Mouse (Mus musculus) heart, postnatal 0 days (tissue): Measurements from ENCODE around the gene Taf6l. TPM values are rescaled to one million over a fixed set of nuclear protein-coding genes. Genes with fewer than 3 reads are reported as not detected.

Source experiments
- ATAC-seq: fragments of 200-750 bp; cut with Nextera tagmentation; 2 replicates; pipeline ENCODE4 v1.8.0; 2017; ENCODE audit warnings: low read depth, moderate number of reproducible peaks, moderate library complexity; ENCODE audit not compliant: insufficient read depth
- DNase-seq: peaks from one replicate; pipeline ENCODE4 v3.0.0-alpha.2; 2016; ENCODE audit warnings: low spot score
- H3K27ac ChIP-seq: fragments of 300-500 bp; sonication (generic); 2 replicates; pipeline ENCODE4 v1.5.1; 2014; ENCODE audit warnings: low read depth, mild to moderate bottlenecking
- H3K27me3 ChIP-seq: fragments of 300-500 bp; sonication (generic); 2 replicates; pipeline ENCODE4 v1.6.1; 2014; ENCODE audit warnings: low read length, mixed read lengths; ENCODE audit not compliant: control insufficient read depth, insufficient read depth
- H3K36me3 ChIP-seq: fragments of 300-500 bp; sonication (generic); replicated peaks from 2 replicates; pipeline ENCODE4 v1.6.1; 2014; ENCODE audit warnings: low read length, mixed read lengths; ENCODE audit not compliant: control insufficient read depth, insufficient read depth
- H3K4me1 ChIP-seq: fragments of 300-500 bp; sonication (generic); 2 replicates; pipeline ENCODE4 v1.6.1; 2014; ENCODE audit warnings: antibody characterized with exemption; ENCODE audit not compliant: control insufficient read depth, insufficient read depth
- H3K4me2 ChIP-seq: fragments of 300-500 bp; sonication (generic); 2 replicates; pipeline ENCODE4 v1.6.1; 2014; ENCODE audit warnings: low read depth, mild to moderate bottlenecking, low read length, moderate library complexity
- H3K4me3 ChIP-seq: fragments of 300-500 bp; sonication (generic); 2 replicates; pipeline ENCODE4 v1.5.1; 2014; ENCODE audit warnings: low read depth, low read length
- H3K9ac ChIP-seq: fragments of 300-500 bp; sonication (generic); replicated peaks from 2 replicates; pipeline ENCODE4 v1.6.1; 2014; ENCODE audit warnings: low read depth, low read length, mixed read lengths
- H3K9me3 ChIP-seq: fragments of 300-500 bp; sonication (generic); replicated peaks from 2 replicates; pipeline ENCODE4 v1.6.1; 2016; ENCODE audit warnings: low read length; ENCODE audit not compliant: control insufficient read depth
- CTCF ChIP-seq: IDR thresholded peaks from 2 replicates; pipeline ENCODE4 v1.5.1; 2016; ENCODE audit warnings: antibody characterized with exemption, control low read depth, low read depth
- EP300 ChIP-seq: IDR thresholded peaks from 2 replicates; pipeline ENCODE4 v1.6.1; 2016; ENCODE audit warnings: antibody characterized with exemption, low read depth
- WGBS: fragments of 180-500 bp; shearing (Covaris S2); extraction: QIAGEN DNeasy Blood & Tissue Kit; methylation state at CpG from one replicate; pipeline ENCODE4 v1.1.7; 2014; 5-methylcytosine and 5-hydroxymethylcytosine counted together
- microRNA-seq: library from miRNA; unstranded; fragments of <30 nt; microRNA quantifications from one replicate; pipeline ENCODE4, GENCODE M21; 2016
- polyA plus RNA-seq: library from polyadenylated mRNA; unstranded; fragments of >200 nt; fragmentation: Nextera tagmentation; extraction: Ambion mirVana; gene quantifications from 2 replicates; pipeline ENCODE4 v1.2.1, GENCODE M21; 2015
- total RNA-seq: library from RNA; depleted of rRNA; stranded (reverse); fragments of >200 nt; gene quantifications from 2 replicates; pipeline ENCODE4 v1.2.3, GENCODE M21; 2014; ENCODE audit warnings: low replicate concordance; rRNA removed

Taf6l gene
- total and polyA plus RNA-seq, 2 experiments from 2014 or later = 12.8 to 14.9 TPM

- no peaks in the 10 kb centered on the region for H3K27me3 ChIP-seq
- TF ChIP-seq CTCF (no peak), EP300 (no peak)
- no peak for ATAC-seq
- 23% methylated on average over 5 of the region's 5 CpGs for WGBS
- H3K9ac ChIP-seq = no peak overlapping the region
- no peak overlapping the region for H3K4me3 ChIP-seq
- H3K36me3 ChIP-seq = peaks cover 30% of the 10 kb centered on the region
- no peak overlapping the region for H3K4me2 ChIP-seq
- H3K9me3 ChIP-seq = no peaks in the 10 kb centered on the region
- DNase-seq = no peak
- H3K27ac ChIP-seq = no peak overlapping the region
- H3K4me1 ChIP-seq = peaks cover 14% of the 10 kb centered on the region; the same call in 1 of the 2 replicates
These were observed 58.6 kb downstream of the Taf6l start for GRCm38 (mm10) chr19:8727495-8728114.

DNA sequence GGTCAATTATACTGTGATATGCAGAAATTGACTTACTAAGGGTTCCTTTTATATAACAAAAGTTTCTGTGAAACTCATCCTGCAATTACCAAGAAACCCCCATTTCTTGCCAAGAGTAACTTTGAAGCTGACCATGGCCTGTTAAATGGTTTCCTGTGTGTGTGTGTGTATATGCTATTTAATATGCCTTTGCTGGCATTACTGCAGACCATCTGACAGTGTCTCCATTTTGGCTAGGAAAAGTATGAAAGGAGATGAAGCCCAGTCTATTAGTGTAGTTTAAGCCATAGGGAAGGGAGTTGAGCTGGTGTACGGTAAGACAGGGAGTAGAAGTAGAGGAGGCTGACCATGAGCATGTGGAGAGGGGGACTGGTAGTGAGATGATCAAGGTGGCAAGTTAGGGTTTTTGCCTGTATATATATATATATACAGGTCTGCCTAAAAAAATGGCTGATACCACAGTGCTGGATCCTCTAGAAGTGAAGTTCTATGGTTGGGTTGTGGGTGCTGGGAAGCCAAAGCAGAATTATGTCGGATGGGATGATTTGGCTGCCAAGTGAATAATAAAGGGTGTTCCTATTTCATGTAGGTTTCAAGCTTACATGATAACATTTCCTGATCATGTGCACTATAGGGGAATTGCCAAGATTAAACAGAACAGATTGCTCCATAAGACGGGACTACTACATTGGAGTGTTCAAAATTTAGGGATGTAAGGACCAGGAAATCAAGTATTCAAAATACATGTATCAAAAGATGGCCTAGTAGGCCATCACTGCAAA is 59.4 kb downstream of the Taf6l start:
- Histone ChIP-seq H3K4me2 (no peak overlapping the region), H3K27ac (no peak overlapping the region), H3K9ac (no peak overlapping the region), H3K4me3 (no peak overlapping the region), H3K9me3 (no peaks in the 10 kb centered on the region), H3K27me3 (no peaks in the 10 kb centered on the region), H3K36me3 (peaks cover 30% of the 10 kb centered on the region), H3K4me1 (peaks cover 22% of the 10 kb centered on the region)
- ATAC-seq (no peak), DNase-seq (no peak)
- TF ChIP-seq CTCF (no peak), EP300 (no peak)
- WGBS = 44% methylated on average over 3 of the region's 3 CpGs

GRCm38 (mm10) chr19:8725081-8725613 is 61.1 kb downstream of the Taf6l start:
- Histone ChIP-seq H3K9me3 (no peaks in the 10 kb centered on the region), H3K9ac (peak overlapping the region; percentile 95; the same call in 1 of the 2 replicates), H3K36me3 (peaks cover 30% of the 10 kb centered on the region), H3K27ac (no peak overlapping the region), H3K27me3 (no peaks in the 10 kb centered on the region), H3K4me1 (peaks cover 22% of the 10 kb centered on the region), H3K4me3 (peak overlapping the region; percentile 96; the same call in 1 of the 2 replicates), H3K4me2 (peak overlapping the region; percentile 82)
- WGBS = 67% methylated on average over 4 of the region's 4 CpGs
- ATAC-seq (no peak), DNase-seq (no peak)
- no peak for TF ChIP-seq CTCF
- no peak for TF ChIP-seq EP300

Small RNAs within 50 kb of the gene (microRNA-seq; reads per million reads assigned to microRNA genes)
- not detected for gene Mir6992

Other genes with a start within 250 kb of the Taf6l start
Only the 30 nearest of the 33 such genes appear.
- 0.04 TPM in 1 of 2 replicates, not detected in the other for gene Slc22a6, start 168.4 kb downstream of the Taf6l start, total RNA-seq
- gene Slc22a6, start 168.4 kb downstream of the Taf6l start, polyA plus RNA-seq = not detected in 2 replicates
- gene Chrm1, start 122.6 kb downstream of the Taf6l start, total RNA-seq = not detected in 2 replicates
- gene Chrm1, start 122.6 kb downstream of the Taf6l start, polyA plus RNA-seq = 0.05 TPM in 1 of 2 replicates, not detected in the other
- 38.3 and 66.4 TPM in 2 replicates for gene Slc3a2, start 63.0 kb downstream of the Taf6l start, total RNA-seq
- gene Slc3a2, start 63.0 kb downstream of the Taf6l start, polyA plus RNA-seq = 40.9 and 41.5 TPM in 2 replicates
- gene Wdr74, start 50.6 kb downstream of the Taf6l start, total RNA-seq = 40.8 and 45.8 TPM in 2 replicates
- gene Wdr74, start 50.6 kb downstream of the Taf6l start, polyA plus RNA-seq = 35.4 and 36.6 TPM in 2 replicates
- gene 1700092M07Rik, start 45.7 kb downstream of the Taf6l start, total RNA-seq = not detected in 2 replicates
- gene 1700092M07Rik, start 45.7 kb downstream of the Taf6l start, polyA plus RNA-seq = 0.38 TPM in 1 of 2 replicates, not detected in the other
- gene Stx5a, start 45.0 kb downstream of the Taf6l start, total RNA-seq = 104 and 105 TPM in 2 replicates
- 57.0 and 63.6 TPM in 2 replicates for gene Stx5a, start 45.0 kb downstream of the Taf6l start, polyA plus RNA-seq
- gene Nxf1, start 29.3 kb downstream of the Taf6l start, total RNA-seq = 42.3 and 46.8 TPM in 2 replicates
- 54.8 and 59.2 TPM in 2 replicates for gene Nxf1, start 29.3 kb downstream of the Taf6l start, polyA plus RNA-seq
- gene Tmem223, start 15.4 kb downstream of the Taf6l start, total RNA-seq = 283 and 306 TPM in 2 replicates
- gene Tmem223, start 15.4 kb downstream of the Taf6l start, polyA plus RNA-seq = 214 and 228 TPM in 2 replicates
- gene Tmem179b, start 11.9 kb downstream of the Taf6l start, total RNA-seq = 38.6 and 83.7 TPM in 2 replicates
- gene Tmem179b, start 11.9 kb downstream of the Taf6l start, polyA plus RNA-seq = 46.7 and 49.1 TPM in 2 replicates
- gene Polr2g, start 12.2 kb upstream of the Taf6l start, total RNA-seq = 47.7 and 59.8 TPM in 2 replicates
- gene Polr2g, start 12.2 kb upstream of the Taf6l start, polyA plus RNA-seq = 143 and 144 TPM in 2 replicates
- 1.5 and 1.6 TPM in 2 replicates for gene Zbtb3, start 16.1 kb upstream of the Taf6l start, total RNA-seq
- 2.7 and 3.1 TPM in 2 replicates for gene Zbtb3, start 16.1 kb upstream of the Taf6l start, polyA plus RNA-seq
- 20.0 and 27.2 TPM in 2 replicates for gene Ttc9c, start 32.9 kb upstream of the Taf6l start, total RNA-seq
- gene Ttc9c, start 32.9 kb upstream of the Taf6l start, polyA plus RNA-seq = 21.1 and 21.4 TPM in 2 replicates
- 7.1 and 12.6 TPM in 2 replicates for gene Hnrnpul2, start 33.6 kb upstream of the Taf6l start, total RNA-seq
- gene Hnrnpul2, start 33.6 kb upstream of the Taf6l start, polyA plus RNA-seq = 2.5 and 2.6 TPM in 2 replicates
- gene AC129217.1, start 43.4 kb upstream of the Taf6l start, total RNA-seq = 7.0 TPM in 1 of 2 replicates, not detected in the other
- gene AC129217.1, start 43.4 kb upstream of the Taf6l start, polyA plus RNA-seq = not detected in 2 replicates
- gene Bscl2, start 51.0 kb upstream of the Taf6l start, total RNA-seq = 34.7 and 54.2 TPM in 2 replicates
- gene Bscl2, start 51.0 kb upstream of the Taf6l start, polyA plus RNA-seq = 32.1 and 33.3 TPM in 2 replicates
- not detected in 2 replicates for gene Gng3, start 52.8 kb upstream of the Taf6l start, total RNA-seq
- 0.29 and 0.48 TPM in 2 replicates for gene Gng3, start 52.8 kb upstream of the Taf6l start, polyA plus RNA-seq
- 5.8 and 8.4 TPM in 2 replicates for gene Lrrn4cl, start 64.4 kb upstream of the Taf6l start, total RNA-seq
- 1.5 and 1.8 TPM in 2 replicates for gene Lrrn4cl, start 64.4 kb upstream of the Taf6l start, polyA plus RNA-seq
- gene Ubxn1, start 85.1 kb upstream of the Taf6l start, total RNA-seq = 58.1 and 100.0 TPM in 2 replicates
- gene Ubxn1, start 85.1 kb upstream of the Taf6l start, polyA plus RNA-seq = 138 and 141 TPM in 2 replicates
- 12.6 and 38.2 TPM in 2 replicates for gene Uqcc3, start 94.5 kb upstream of the Taf6l start, total RNA-seq
- gene Uqcc3, start 94.5 kb upstream of the Taf6l start, polyA plus RNA-seq = 91.9 and 102 TPM in 2 replicates
- gene Lbhd1, start 97.3 kb upstream of the Taf6l start, total RNA-seq = 0.65 and 1.3 TPM in 2 replicates
- gene Lbhd1, start 97.3 kb upstream of the Taf6l start, polyA plus RNA-seq = 30.3 and 31.2 TPM in 2 replicates
- gene Gm49403, start 97.5 kb upstream of the Taf6l start, total RNA-seq = not detected in 2 replicates
- not detected in 2 replicates for gene Gm49403, start 97.5 kb upstream of the Taf6l start, polyA plus RNA-seq
- 28.4 and 31.4 TPM in 2 replicates for gene 1810009A15Rik, start 102.4 kb upstream of the Taf6l start, total RNA-seq
- gene 1810009A15Rik, start 102.4 kb upstream of the Taf6l start, polyA plus RNA-seq = 37.3 and 40.5 TPM in 2 replicates
- gene Gm49416, start 102.5 kb upstream of the Taf6l start, total RNA-seq = not detected in 2 replicates
- gene Gm49416, start 102.5 kb upstream of the Taf6l start, polyA plus RNA-seq = not detected in 2 replicates
- gene Ints5, start 106.6 kb upstream of the Taf6l start, total RNA-seq = 25.6 and 32.0 TPM in 2 replicates
- 12.8 and 14.2 TPM in 2 replicates for gene Ints5, start 106.6 kb upstream of the Taf6l start, polyA plus RNA-seq
- 56.3 and 65.5 TPM in 2 replicates for gene Ganab, start 111.7 kb upstream of the Taf6l start, total RNA-seq
- 25.6 and 26.4 TPM in 2 replicates for gene Ganab, start 111.7 kb upstream of the Taf6l start, polyA plus RNA-seq
- 41.5 and 54.2 TPM in 2 replicates for gene B3gat3, start 134.0 kb upstream of the Taf6l start, total RNA-seq
- gene B3gat3, start 134.0 kb upstream of the Taf6l start, polyA plus RNA-seq = 26.8 and 29.1 TPM in 2 replicates
- gene Rom1, start 142.9 kb upstream of the Taf6l start, total RNA-seq = 1.5 and 10.2 TPM in 2 replicates
- gene Rom1, start 142.9 kb upstream of the Taf6l start, polyA plus RNA-seq = 3.2 TPM in 2 replicates
- gene Eml3, start 143.1 kb upstream of the Taf6l start, total RNA-seq = 6.7 and 21.0 TPM in 2 replicates
- gene Eml3, start 143.1 kb upstream of the Taf6l start, polyA plus RNA-seq = 9.6 and 10.1 TPM in 2 replicates
- 55.1 and 57.9 TPM in 2 replicates for gene Mta2, start 155.5 kb upstream of the Taf6l start, total RNA-seq
- gene Mta2, start 155.5 kb upstream of the Taf6l start, polyA plus RNA-seq = 47.6 and 51.5 TPM in 2 replicates
- 9.8 and 18.0 TPM in 2 replicates for gene Tut1, start 167.4 kb upstream of the Taf6l start, total RNA-seq
- 8.2 and 10.4 TPM in 2 replicates for gene Tut1, start 167.4 kb upstream of the Taf6l start, polyA plus RNA-seq